Mouse (Mus musculus) myocyte (in vitro differentiated cells): Measurements from ENCODE around the gene Aup1. TPM values are rescaled to one million over a fixed set of nuclear protein-coding genes. Genes with fewer than 3 reads are reported as not detected.

Experiments used
- H3K27me3 ChIP-seq: one replicate; pipeline ENCODE4 v1.6.1; 2011; ENCODE audit not compliant: control insufficient read depth, insufficient read depth, insufficient read length
- H3K36me3 ChIP-seq: one replicate; pipeline ENCODE4 v1.6.1; 2011; ENCODE audit not compliant: control insufficient read depth, insufficient read depth
- H3K4me2 ChIP-seq: one replicate; pipeline ENCODE4 v1.6.1; 2011; ENCODE audit warnings: low read depth, control low read depth
- H3K4me3 ChIP-seq: one replicate; pipeline ENCODE4 v1.5.1; 2011; ENCODE audit warnings: mild to moderate bottlenecking, control low read depth, moderate library complexity
- H3K79me2 ChIP-seq: one replicate; pipeline ENCODE4 v1.6.1; 2011; ENCODE audit not compliant: control insufficient read depth, insufficient read depth
- H3ac ChIP-seq: one replicate; pipeline ENCODE4 v1.6.1; 2011; ENCODE audit not compliant: control insufficient read depth, insufficient read length
- CEBPB ChIP-seq: IDR thresholded peaks from 2 replicates; pipeline ENCODE4 v1.6.1; 2011; ENCODE audit warnings: mild to moderate bottlenecking, moderate library complexity; ENCODE audit not compliant: poor library complexity, insufficient read depth, severe bottlenecking
- E2F4 ChIP-seq: IDR thresholded peaks from one replicate; pipeline ENCODE4 v1.6.1; 2011; ENCODE audit warnings: mild to moderate bottlenecking, control low read depth, moderate library complexity; ENCODE audit not compliant: insufficient read depth
- MAX ChIP-seq: IDR thresholded peaks from one replicate; pipeline ENCODE4 v1.6.1; 2011; ENCODE audit warnings: low read depth, mild to moderate bottlenecking, control low read depth
- MYOD1 ChIP-seq, 3 experiments: IDR thresholded peaks; one replicate each; pipeline ENCODE4 v1.6.1; 2011; ENCODE audit warnings: control low read depth in 2 of 3, low read depth in 2 of 3, mild to moderate bottlenecking in 2 of 3, moderate library complexity in 1 of 3; ENCODE audit not compliant: insufficient read length in 2 of 3, control insufficient read depth in 1 of 3
- MYOG ChIP-seq, 3 experiments: IDR thresholded peaks; one replicate each; pipeline ENCODE4 v1.6.1; 2011; ENCODE audit warnings: control low read depth in 2 of 3, low read depth in 2 of 3, mild to moderate bottlenecking in 2 of 3; ENCODE audit not compliant: insufficient read length in 2 of 3, control insufficient read depth in 1 of 3, insufficient read depth in 1 of 3
- POLR2A ChIP-seq: IDR thresholded peaks from one replicate; pipeline ENCODE4 v1.6.1; 2011; ENCODE audit warnings: low read depth, mild to moderate bottlenecking, control low read depth, moderate library complexity; ENCODE audit not compliant: insufficient read length
- POLR2AphosphoS2 ChIP-seq: IDR thresholded peaks from one replicate; pipeline ENCODE4 v1.6.1; 2011; ENCODE audit warnings: low read depth, control low read depth; ENCODE audit not compliant: insufficient read length
- REST ChIP-seq: IDR thresholded peaks from one replicate; pipeline ENCODE4 v1.6.1; 2011; ENCODE audit warnings: mild to moderate bottlenecking, control low read depth, moderate library complexity; ENCODE audit not compliant: insufficient read depth, insufficient read length
- SRF ChIP-seq: IDR thresholded peaks from one replicate; pipeline ENCODE4 v1.6.1; 2011; ENCODE audit warnings: low read depth; ENCODE audit not compliant: control insufficient read depth, insufficient read length
- TCF12 ChIP-seq: IDR thresholded peaks from one replicate; pipeline ENCODE4 v1.6.1; 2011; ENCODE audit warnings: mild to moderate bottlenecking, control low read depth; ENCODE audit not compliant: poor library complexity, insufficient read depth, severe bottlenecking
- TCF3 ChIP-seq: IDR thresholded peaks from one replicate; pipeline ENCODE4 v1.6.1; 2011; ENCODE audit warnings: low read depth, control low read depth; ENCODE audit not compliant: insufficient read length
- USF1 ChIP-seq: IDR thresholded peaks from one replicate; pipeline ENCODE4 v1.6.1; 2011; ENCODE audit warnings: low read depth, mild to moderate bottlenecking, control low read depth, moderate library complexity
- polyA plus RNA-seq: library from polyadenylated mRNA; unstranded; fragments of >200 nt; fragmentation: generic; extraction: Trizol; gene quantifications from one replicate; pipeline ENCODE4 v1.2.1, GENCODE M21; 2012; ENCODE audit warnings: missing spikeins

Aup1 gene
- polyA plus RNA-seq, 1 experiment = 199 TPM

- Histone ChIP-seq H3ac (peak within 1 kb of the TSS; percentile 38), H3K79me2 (no peaks in the 10 kb centered on the region), H3K4me3 (peak within 1 kb of the TSS; percentile 49), H3K4me2 (peak within 1 kb of the TSS; percentile 99), H3K27me3 (no peaks in the 10 kb centered on the region), H3K36me3 (no peaks in the 10 kb centered on the region)
- TF ChIP-seq CEBPB (no peak), TCF3 (no peak), MYOG (IDR thresholded peaks at IDR 0.05; ENCODE audit: control insufficient read depth in 1 of 3, insufficient read depth in 1 of 3, insufficient read length in 2 of 3, low read depth in 2 of 3) (peak in 1 of 3 experiments; percentile 3), USF1 (peak; percentile 38), E2F4 (no peak), TCF12 (no peak), REST (no peak), POLR2AphosphoS2 (peak; percentile 66), SRF (no peak), MYOD1 (IDR thresholded peaks at IDR 0.05; ENCODE audit: control insufficient read depth in 1 of 3, insufficient read length in 2 of 3, low read depth in 2 of 3) (no peak), MAX (no peak), POLR2A (peak; percentile 69)
Observed at GRCm38 (mm10) chr6:83101316-83101687, 47.0 kb downstream of the Aup1 start, which contains the start of the genes Ccdc142 and Gm42688. Gene Ccdc142, plus strand, starts transcription at chr6:83101601. Gene Gm42688, plus strand, starts transcription at chr6:83101617.

- H3K4me3 ChIP-seq = peak overlapping the region; percentile 49
- peak overlapping the region; percentile 38 for H3ac ChIP-seq
- no peaks in the 10 kb centered on the region for H3K36me3 ChIP-seq
- H3K4me2 ChIP-seq = peak overlapping the region; percentile 99
- TF ChIP-seq REST (no peak), MYOG (IDR thresholded peaks at IDR 0.05; ENCODE audit: control insufficient read depth in 1 of 3, insufficient read depth in 1 of 3, insufficient read length in 2 of 3, low read depth in 2 of 3) (peak in 2 of 3 experiments; percentile 12 to 46), MAX (no peak), POLR2AphosphoS2 (peak; percentile 41), E2F4 (no peak), CEBPB (no peak), USF1 (no peak), POLR2A (peak; percentile 49)
- H3K27me3 ChIP-seq = no peaks in the 10 kb centered on the region
- no peaks in the 10 kb centered on the region for H3K79me2 ChIP-seq
Observed at GRCm38 (mm10) chr6:83101688-83102556, 47.6 kb downstream of the Aup1 start.

- H3K27me3 ChIP-seq = no peaks in the 10 kb centered on the region
- TF ChIP-seq REST (no peak), SRF (no peak)
- H3K4me3 ChIP-seq = peak overlapping the region; percentile 49
- H3ac ChIP-seq = no peak overlapping the region
- H3K79me2 ChIP-seq = no peaks in the 10 kb centered on the region
- no peaks in the 10 kb centered on the region for H3K36me3 ChIP-seq
- H3K4me2 ChIP-seq = no peak overlapping the region
Observed at GRCm38 (mm10) chr6:83103130-83103650, 48.9 kb downstream of the Aup1 start.

- Histone ChIP-seq H3ac (no peak overlapping the region), H3K27me3 (no peaks in the 10 kb centered on the region), H3K4me2 (no peak overlapping the region), H3K79me2 (peaks cover 1% of the 10 kb centered on the region), H3K4me3 (no peak overlapping the region), H3K36me3 (no peaks in the 10 kb centered on the region)
- TF ChIP-seq USF1 = no peak
- TF ChIP-seq MYOG (IDR thresholded peaks at IDR 0.05; ENCODE audit: control insufficient read depth in 1 of 3, insufficient read depth in 1 of 3, insufficient read length in 2 of 3, low read depth in 2 of 3) = no peak
- no peak for TF ChIP-seq E2F4
- no peak for TF ChIP-seq POLR2A
- no peak for TF ChIP-seq MAX
- TF ChIP-seq REST = no peak
- TF ChIP-seq MYOD1 (IDR thresholded peaks at IDR 0.05; ENCODE audit: control insufficient read depth in 1 of 3, insufficient read length in 2 of 3, low read depth in 2 of 3) = no peak
- no peak for TF ChIP-seq SRF
- no peak for TF ChIP-seq POLR2AphosphoS2
- TF ChIP-seq CEBPB = no peak
Observed at GRCm38 (mm10) chr6:83104158-83104557, 49.8 kb downstream of the Aup1 start.

Other genes starting within 250 kb of the Aup1 start
- 0.54 TPM for gene Sema4f, start 114.8 kb upstream of the Aup1 start, polyA plus RNA-seq
- 0.92 TPM for gene M1ap, start 107.6 kb upstream of the Aup1 start, polyA plus RNA-seq
- 41.3 TPM for gene Dok1, start 21.1 kb upstream of the Aup1 start, polyA plus RNA-seq
- 14.4 TPM for gene Loxl3, start 20.3 kb upstream of the Aup1 start, polyA plus RNA-seq
- 96.2 TPM for gene Htra2, start 752 bp downstream of the Aup1 start, polyA plus RNA-seq
- gene Dqx1, start 3.3 kb downstream of the Aup1 start, polyA plus RNA-seq = 0.24 TPM
- gene Tlx2, start 15.8 kb downstream of the Aup1 start, polyA plus RNA-seq = 0.06 TPM
- gene Pcgf1, start 23.3 kb downstream of the Aup1 start, polyA plus RNA-seq = 13.0 TPM
- gene Lbx2, start 31.8 kb downstream of the Aup1 start, polyA plus RNA-seq = 0.07 TPM
- gene Ccdc142, start 47.1 kb downstream of the Aup1 start, polyA plus RNA-seq = 1.2 TPM
- 0.96 TPM for gene Gm42688, start 47.1 kb downstream of the Aup1 start, polyA plus RNA-seq
- gene Mrpl53, start 54.5 kb downstream of the Aup1 start, polyA plus RNA-seq = 177 TPM
- gene Mogs, start 61.0 kb downstream of the Aup1 start, polyA plus RNA-seq = 33.2 TPM
- gene Wbp1, start 67.0 kb downstream of the Aup1 start, polyA plus RNA-seq = 79.6 TPM
- gene Ino80b, start 70.9 kb downstream of the Aup1 start, polyA plus RNA-seq = 38.3 TPM
- 29.7 TPM for gene Rtkn, start 80.9 kb downstream of the Aup1 start, polyA plus RNA-seq
- 12.3 TPM for gene Wdr54, start 101.9 kb downstream of the Aup1 start, polyA plus RNA-seq
- gene 1700003E16Rik, start 101.9 kb downstream of the Aup1 start, polyA plus RNA-seq = 1.9 TPM
- 106 TPM for gene Dctn1, start 111.4 kb downstream of the Aup1 start, polyA plus RNA-seq
- 0.02 TPM for gene Slc4a5, start 165.3 kb downstream of the Aup1 start, polyA plus RNA-seq